Mouse (Mus musculus): ENCODE results near the gene Polr2l. TPM values are rescaled to one million over a fixed set of nuclear protein-coding genes. Genes with fewer than 3 reads are reported as not detected.

The Polr2l gene
- polyA plus RNA-seq, 1 experiment from 2014 or later, result 75.8 TPM

GRCm38 (mm10) chr7:141472763-141473162 lies 2.2 kb downstream of the Polr2l start:
- H3K4me2 ChIP-seq (ENCODE audit: low read length), result no peak overlapping the region
- H3K27ac ChIP-seq (ENCODE audit: low read depth, low read length), result no peak overlapping the region
- no peak for ATAC-seq
- peaks cover 48% of the 10 kb centered on the region for H3K4me1 ChIP-seq (ENCODE audit: control insufficient read depth, insufficient read depth, low read depth, low read length)
- H3K9me3 ChIP-seq (ENCODE audit: control insufficient read depth, low read length), result no peaks in the 10 kb centered on the region
- 86% methylated on average over 6 of the region's 6 CpGs for WGBS
- no peak overlapping the region for H3K4me3 ChIP-seq (ENCODE audit: low read length)
- peaks cover 5% of the 10 kb centered on the region; the same call in 1 of the 2 replicates for H3K27me3 ChIP-seq (replicated peaks; ENCODE audit: control insufficient read depth, insufficient read depth, low read length)
- peaks cover 21% of the 10 kb centered on the region for H3K36me3 ChIP-seq (ENCODE audit: control insufficient read depth, insufficient read depth, low read length)
- H3K9ac ChIP-seq (ENCODE audit: low read depth, low read length), result no peak overlapping the region

- Histone ChIP-seq H3K36me3 (ENCODE audit: control insufficient read depth, insufficient read depth, low read length) (peaks cover 21% of the 10 kb centered on the region), H3K4me2 (ENCODE audit: low read length) (no peak overlapping the region), H3K4me3 (ENCODE audit: low read length) (no peak overlapping the region), H3K9ac (ENCODE audit: low read depth, low read length) (no peak overlapping the region), H3K9me3 (ENCODE audit: control insufficient read depth, low read length) (no peaks in the 10 kb centered on the region), H3K27ac (ENCODE audit: low read depth, low read length) (no peak overlapping the region), H3K4me1 (ENCODE audit: control insufficient read depth, insufficient read depth, low read depth, low read length) (peaks cover 50% of the 10 kb centered on the region), H3K27me3 (replicated peaks; ENCODE audit: control insufficient read depth, insufficient read depth, low read length) (peaks cover 4% of the 10 kb centered on the region; the same call in 1 of the 2 replicates)
- ATAC-seq, result no peak
- 85% methylated on average over 6 of the region's 6 CpGs for WGBS
Measured at GRCm38 (mm10) chr7:141472226-141472625, 2.7 kb downstream of the Polr2l start.

DNA sequence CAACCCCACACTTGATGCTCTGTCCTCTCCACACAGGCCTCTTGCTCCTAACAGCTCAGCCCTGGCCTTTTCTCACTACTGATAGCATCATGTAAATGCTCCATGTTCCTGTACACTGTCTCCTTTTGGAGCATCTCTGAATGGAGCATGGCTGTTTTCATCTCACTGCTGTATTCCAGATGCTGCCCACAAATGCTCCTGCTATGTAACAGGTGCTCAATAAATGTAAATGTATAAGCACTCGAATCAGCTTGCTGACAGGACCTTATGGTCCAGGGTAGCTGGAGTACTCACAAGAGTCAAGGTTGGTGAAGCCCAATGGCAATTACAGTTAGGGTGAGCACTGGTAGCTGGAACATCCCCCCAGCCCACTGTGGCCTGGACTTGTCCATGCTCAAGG lies 3.7 kb downstream of the Polr2l start:
- Histone ChIP-seq H3K36me3 (ENCODE audit: control insufficient read depth, insufficient read depth, low read length) (peaks cover 21% of the 10 kb centered on the region), H3K9me3 (ENCODE audit: control insufficient read depth, low read length) (no peaks in the 10 kb centered on the region), H3K4me1 (ENCODE audit: control insufficient read depth, insufficient read depth, low read depth, low read length) (peaks cover 50% of the 10 kb centered on the region), H3K27ac (ENCODE audit: low read depth, low read length) (no peak overlapping the region), H3K9ac (ENCODE audit: low read depth, low read length) (no peak overlapping the region), H3K4me2 (ENCODE audit: low read length) (no peak overlapping the region), H3K4me3 (ENCODE audit: low read length) (no peak overlapping the region), H3K27me3 (replicated peaks; ENCODE audit: control insufficient read depth, insufficient read depth, low read length) (peaks cover 5% of the 10 kb centered on the region)
- no peak for ATAC-seq
- 82% methylated on average over 1 of the region's 1 CpGs for WGBS

- peaks cover 21% of the 10 kb centered on the region for H3K36me3 ChIP-seq (ENCODE audit: control insufficient read depth, insufficient read depth, low read length)
- ATAC-seq, result no peak
- H3K27me3 ChIP-seq (replicated peaks; ENCODE audit: control insufficient read depth, insufficient read depth, low read length), result peaks cover 8% of the 10 kb centered on the region
- H3K4me3 ChIP-seq (ENCODE audit: low read length), result no peak overlapping the region
- no peak overlapping the region for H3K27ac ChIP-seq (ENCODE audit: low read depth, low read length)
- 88% methylated on average over 10 of the region's 10 CpGs for whole genome bisulfite sequencing
- no peak overlapping the region for H3K9ac ChIP-seq (ENCODE audit: low read depth, low read length)
- no peaks in the 10 kb centered on the region for H3K9me3 ChIP-seq (ENCODE audit: control insufficient read depth, low read length)
- no peak overlapping the region for H3K4me2 ChIP-seq (ENCODE audit: low read length)
- peaks cover 44% of the 10 kb centered on the region for H3K4me1 ChIP-seq (ENCODE audit: control insufficient read depth, insufficient read depth, low read depth, low read length)
Measured at GRCm38 (mm10) chr7:141470637-141470944, 4.3 kb downstream of the Polr2l start.

DNA sequence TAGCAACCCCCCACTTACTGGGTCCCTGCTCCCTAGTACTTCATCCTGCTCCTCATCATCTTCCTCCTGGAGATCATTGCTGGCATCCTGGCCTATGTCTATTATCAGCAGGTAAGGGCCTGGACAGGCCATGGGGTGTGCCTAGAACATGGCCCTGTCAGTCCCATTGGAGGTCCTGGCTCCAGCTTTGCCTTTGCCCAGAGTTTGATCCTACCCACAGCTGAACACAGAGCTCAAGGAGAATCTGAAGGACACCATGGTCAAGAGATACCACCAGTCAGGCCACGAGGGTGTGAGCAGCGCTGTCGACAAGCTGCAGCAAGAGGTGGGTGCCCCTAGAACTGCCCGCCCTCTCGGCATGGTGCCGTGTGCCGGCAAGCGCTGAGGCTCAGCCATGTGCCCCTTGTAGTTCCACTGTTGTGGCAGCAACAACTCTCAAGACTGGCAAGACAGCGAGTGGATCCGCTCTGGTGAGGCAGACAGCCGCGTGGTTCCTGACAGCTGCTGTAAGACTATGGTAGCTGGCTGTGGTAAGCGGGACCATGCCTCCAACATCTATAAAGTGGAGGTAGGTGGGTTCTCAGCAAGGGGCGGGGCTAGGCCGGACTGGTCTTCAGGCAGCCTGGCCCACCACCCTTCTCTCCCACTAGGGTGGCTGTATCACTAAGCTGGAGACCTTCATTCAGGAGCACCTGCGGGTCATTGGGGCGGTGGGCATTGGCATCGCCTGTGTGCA lies 4.9 kb downstream of the Polr2l start:
- Histone ChIP-seq H3K27me3 (replicated peaks; ENCODE audit: control insufficient read depth, insufficient read depth, low read length) (peaks cover 13% of the 10 kb centered on the region), H3K27ac (ENCODE audit: low read depth, low read length) (no peak overlapping the region), H3K4me3 (ENCODE audit: low read length) (no peak overlapping the region), H3K9me3 (ENCODE audit: control insufficient read depth, low read length) (no peaks in the 10 kb centered on the region), H3K4me2 (ENCODE audit: low read length) (no peak overlapping the region), H3K36me3 (ENCODE audit: control insufficient read depth, insufficient read depth, low read length) (peaks cover 21% of the 10 kb centered on the region), H3K9ac (ENCODE audit: low read depth, low read length) (no peak overlapping the region), H3K4me1 (ENCODE audit: control insufficient read depth, insufficient read depth, low read depth, low read length) (peaks cover 45% of the 10 kb centered on the region)
- no peak for ATAC-seq
- 90% methylated on average over 18 of the region's 18 CpGs for WGBS

GRCm38 (mm10) chr7:141469352-141469751 lies 5.6 kb downstream of the Polr2l start:
- Histone ChIP-seq H3K36me3 (ENCODE audit: control insufficient read depth, insufficient read depth, low read length) (peaks cover 21% of the 10 kb centered on the region), H3K27me3 (replicated peaks; ENCODE audit: control insufficient read depth, insufficient read depth, low read length) (peaks cover 20% of the 10 kb centered on the region), H3K9ac (ENCODE audit: low read depth, low read length) (peak overlapping the region; percentile 56), H3K4me3 (ENCODE audit: low read length) (peak overlapping the region; percentile 72; the same call in 1 of the 2 replicates), H3K9me3 (ENCODE audit: control insufficient read depth, low read length) (no peaks in the 10 kb centered on the region), H3K4me1 (ENCODE audit: control insufficient read depth, insufficient read depth, low read depth, low read length) (peaks cover 51% of the 10 kb centered on the region), H3K27ac (ENCODE audit: low read depth, low read length) (peak overlapping the region; percentile 65; the same call in 1 of the 2 replicates), H3K4me2 (ENCODE audit: low read length) (peak overlapping the region; percentile 81)
- no peak for ATAC-seq
- 65% methylated on average over 6 of the region's 6 CpGs for WGBS

GRCm38 (mm10) chr7:141468522-141469211 lies 6.3 kb downstream of the Polr2l start:
- WGBS, result 12% methylated on average over 8 of the region's 8 CpGs
- peaks cover 21% of the 10 kb centered on the region for H3K36me3 ChIP-seq (ENCODE audit: control insufficient read depth, insufficient read depth, low read length)
- peak overlapping the region; percentile 89 for H3K9ac ChIP-seq (ENCODE audit: low read depth, low read length)
- peak overlapping the region; percentile 86 for H3K27ac ChIP-seq (ENCODE audit: low read depth, low read length)
- peak overlapping the region; percentile 72 for H3K4me3 ChIP-seq (ENCODE audit: low read length)
- ATAC-seq, result peak; percentile 76
- peak overlapping the region; percentile 81 for H3K4me2 ChIP-seq (ENCODE audit: low read length)
- peaks cover 27% of the 10 kb centered on the region for H3K27me3 ChIP-seq (replicated peaks; ENCODE audit: control insufficient read depth, insufficient read depth, low read length)
- peaks cover 44% of the 10 kb centered on the region for H3K4me1 ChIP-seq (ENCODE audit: control insufficient read depth, insufficient read depth, low read depth, low read length)
- H3K9me3 ChIP-seq (ENCODE audit: control insufficient read depth, low read length), result no peaks in the 10 kb centered on the region

DNA sequence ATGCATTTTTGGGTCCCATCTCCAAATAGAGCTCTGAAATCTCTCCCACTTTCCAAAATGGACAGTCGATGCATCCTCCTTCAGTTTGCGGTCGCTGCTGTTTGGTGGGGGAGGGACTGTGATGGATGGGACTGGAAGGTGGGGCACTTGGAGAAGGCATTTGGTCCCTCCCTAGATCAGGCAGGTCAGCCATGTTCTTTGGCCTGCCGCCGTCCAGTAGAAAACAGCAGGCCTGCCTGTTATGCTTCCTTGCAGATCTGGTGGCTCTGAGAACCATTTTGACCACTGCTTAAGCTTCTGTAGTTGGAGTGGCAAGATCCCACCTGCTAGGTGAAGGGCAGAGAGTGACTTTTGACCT lies 6.8 kb downstream of the Polr2l start:
- Histone ChIP-seq H3K36me3 (ENCODE audit: control insufficient read depth, insufficient read depth, low read length) (peaks cover 21% of the 10 kb centered on the region), H3K4me1 (ENCODE audit: control insufficient read depth, insufficient read depth, low read depth, low read length) (peaks cover 39% of the 10 kb centered on the region), H3K9ac (ENCODE audit: low read depth, low read length) (peak overlapping the region; percentile 89), H3K9me3 (ENCODE audit: control insufficient read depth, low read length) (no peaks in the 10 kb centered on the region), H3K27me3 (replicated peaks; ENCODE audit: control insufficient read depth, insufficient read depth, low read length) (peaks cover 32% of the 10 kb centered on the region), H3K27ac (ENCODE audit: low read depth, low read length) (peak overlapping the region; percentile 86), H3K4me3 (ENCODE audit: low read length) (peak overlapping the region; percentile 72), H3K4me2 (ENCODE audit: low read length) (peak overlapping the region; percentile 81)
- ATAC-seq, result peak; percentile 10; the same call in 1 of the 2 replicates
- WGBS, result 25% methylated on average over 5 of the region's 5 CpGs

DNA sequence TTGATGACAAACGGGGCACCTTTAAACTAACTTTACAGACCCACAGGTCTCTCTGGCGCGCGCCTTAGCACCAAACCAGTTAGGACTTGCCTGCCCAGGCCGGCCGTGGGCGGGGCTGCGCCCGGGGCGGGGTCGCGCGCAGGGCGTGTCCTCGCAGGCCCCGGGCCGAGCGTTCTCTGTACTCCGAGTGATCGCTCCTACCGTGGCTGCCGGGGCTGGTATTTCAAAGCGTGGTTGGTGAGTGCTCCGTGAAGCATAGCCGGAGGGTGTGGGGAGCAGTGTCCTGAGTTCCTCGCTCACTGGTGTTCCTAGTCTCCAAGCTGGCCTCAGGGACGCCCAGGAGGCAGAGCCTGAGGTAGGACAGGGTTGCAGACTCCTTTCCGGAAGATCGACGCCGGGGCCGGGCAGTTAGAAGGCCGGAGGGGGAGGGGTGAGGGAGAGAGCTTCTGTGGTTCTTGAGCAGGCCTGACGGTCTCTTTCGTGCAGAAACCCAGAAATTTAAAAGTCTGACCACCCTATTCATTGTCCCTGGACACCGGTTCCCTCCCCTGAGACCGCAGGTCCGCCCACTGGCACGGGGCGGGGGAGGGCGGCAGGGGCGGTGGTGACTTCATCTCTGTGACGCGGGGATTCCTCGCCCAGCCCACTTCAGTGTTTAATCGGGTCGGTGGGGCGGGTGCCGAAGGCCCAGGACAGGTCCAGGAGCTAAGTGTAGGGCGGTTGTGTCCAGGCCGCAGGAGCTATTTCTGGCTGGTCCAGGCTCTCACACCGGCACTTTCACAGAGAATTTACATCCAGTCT lies 7.5 kb downstream of the Polr2l start, which contains the start of gene Cd151:
Gene Cd151, plus strand, starts transcription at position 163 of the 801 bp plus-strand sequence.
- Histone ChIP-seq H3K27me3 (replicated peaks; ENCODE audit: control insufficient read depth, insufficient read depth, low read length) (peaks cover 38% of the 10 kb centered on the region), H3K9me3 (ENCODE audit: control insufficient read depth, low read length) (no peaks in the 10 kb centered on the region), H3K9ac (ENCODE audit: low read depth, low read length) (peak within 1 kb of the TSS; percentile 89), H3K4me3 (ENCODE audit: low read length) (peak within 1 kb of the TSS; percentile 72), H3K4me2 (ENCODE audit: low read length) (peak within 1 kb of the TSS; percentile 81), H3K36me3 (ENCODE audit: control insufficient read depth, insufficient read depth, low read length) (peaks cover 16% of the 10 kb centered on the region), H3K4me1 (ENCODE audit: control insufficient read depth, insufficient read depth, low read depth, low read length) (peaks cover 39% of the 10 kb centered on the region), H3K27ac (ENCODE audit: low read depth, low read length) (peak within 1 kb of the TSS; percentile 86)
- ATAC-seq, result peak; percentile 57
- WGBS, result under 1% methylated on average over 49 of the region's 52 CpGs

Measured in hindbrain, embryonic 16.5 days (tissue).